Mouse (Mus musculus): ENCODE data around the gene Slc35g3.
"Not testable (repeated sequence)": the region's sequence is repeated elsewhere in the genome, so short reads cannot be mapped to it uniquely, and the experiment has no call there.

Slc35g3 gene

DNA sequence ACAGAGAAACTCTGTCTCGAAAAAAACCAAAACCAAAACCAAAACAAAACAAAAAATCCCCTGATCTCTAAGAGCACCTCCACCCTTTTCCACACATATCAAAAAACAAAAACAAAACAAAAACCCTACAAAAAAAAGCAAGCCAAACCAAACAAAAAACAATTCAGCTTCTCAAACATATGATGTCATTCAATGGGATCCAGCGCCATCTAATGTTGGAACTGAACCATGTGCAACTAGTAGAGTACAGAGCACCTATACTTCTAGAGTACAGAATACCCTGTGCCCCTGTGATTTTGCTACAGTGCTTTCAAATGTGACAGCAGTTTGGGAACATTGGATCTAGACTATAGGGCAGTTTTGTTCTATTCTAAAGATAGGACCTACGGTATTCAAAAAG, 7.1 kb downstream of the Slc35g3 start:
- DNase-seq (ENCODE audit: low read depth), result peak; percentile 85

DNA sequence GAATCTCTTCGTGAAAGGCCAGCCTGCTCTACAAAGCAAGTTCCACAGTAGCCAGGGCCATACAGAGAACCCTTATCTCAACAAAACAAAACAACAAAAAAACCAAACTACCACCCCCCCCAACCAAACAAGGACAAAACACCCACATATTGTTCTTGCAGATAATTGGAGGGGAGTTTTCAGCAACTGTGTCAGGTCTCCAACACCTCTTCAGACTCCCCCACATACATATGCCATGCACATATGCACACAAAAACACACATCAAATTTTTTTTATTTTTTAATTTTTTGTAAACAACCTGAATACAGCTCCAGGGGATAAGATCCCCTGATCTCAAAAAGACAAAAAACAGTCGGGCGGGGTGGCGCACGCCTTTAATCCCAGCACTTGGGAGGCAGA, 7.5 kb downstream of the Slc35g3 start:
- DNase-seq (ENCODE audit: low read depth), result no peak

GRCm38 (mm10) chr11:69752686-69753085, 9.1 kb downstream of the Slc35g3 start:
- no peak for DNase-seq (ENCODE audit: low read depth)

DNA sequence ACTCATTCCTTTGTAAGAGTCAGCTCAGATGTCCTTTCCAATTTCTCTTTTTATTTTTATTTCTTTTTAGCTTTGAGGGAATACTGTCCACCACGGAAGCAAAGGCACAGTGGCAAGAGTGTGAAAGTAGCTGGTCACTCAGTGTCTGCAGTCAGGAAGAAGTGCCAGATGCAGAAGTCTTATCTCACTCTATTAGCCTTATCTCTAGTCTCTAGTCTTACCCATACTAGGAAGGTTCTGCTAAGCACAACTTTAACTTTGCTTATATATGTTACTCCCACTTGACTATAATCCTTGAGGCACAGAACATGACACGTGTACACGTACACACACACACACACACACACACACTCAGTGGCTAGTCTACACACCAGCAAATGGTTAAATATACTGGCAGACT, 10.1 kb downstream of the Slc35g3 start:
- DNase-seq (ENCODE audit: low read depth), result no peak

DNA sequence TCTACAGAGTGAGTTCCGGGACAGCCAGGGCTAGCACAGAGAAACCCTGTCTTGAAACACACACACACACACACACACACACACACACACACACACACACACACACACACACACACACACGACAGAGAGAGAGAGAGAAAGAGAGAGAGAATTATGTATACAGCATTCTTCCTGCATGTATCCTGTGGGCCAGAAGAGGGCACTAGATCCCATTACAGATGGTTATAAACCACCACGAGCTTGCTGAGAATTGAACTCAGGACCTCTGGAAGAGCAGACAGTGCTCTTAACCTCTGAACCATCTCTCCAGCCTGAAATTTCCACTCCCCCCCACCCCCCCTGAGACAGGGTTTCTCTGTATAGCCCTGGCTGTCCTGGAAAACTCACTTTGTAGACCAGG, 30.4 kb downstream of the Slc35g3 start:
- not testable (repeated sequence) for DNase-seq (ENCODE audit: low read depth)

GRCm38 (mm10) chr11:69729063-69729462, 32.7 kb downstream of the Slc35g3 start:
- DNase-seq (ENCODE audit: low read depth), result peak; percentile 86

DNA sequence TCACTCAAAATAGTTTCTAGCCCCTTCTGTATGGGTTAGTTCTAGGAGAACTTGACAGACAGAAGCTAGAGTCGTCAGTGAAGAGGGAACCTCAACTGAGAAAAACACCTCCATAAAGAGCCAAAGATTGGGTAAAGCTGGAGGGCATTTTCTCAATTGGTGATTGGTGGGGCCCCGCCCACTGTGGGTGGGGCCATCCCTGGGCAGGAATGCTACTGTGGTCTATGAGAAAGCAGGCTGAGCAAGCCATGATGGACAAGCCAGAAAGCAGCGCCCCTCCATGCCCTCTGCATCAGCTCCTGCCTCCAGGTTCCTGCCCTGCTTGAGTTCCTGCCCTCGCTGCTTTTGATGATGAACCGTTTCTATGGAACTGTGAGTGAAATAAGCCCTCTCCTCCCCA, 35.8 kb downstream of the Slc35g3 start:
- DNase-seq (ENCODE audit: low read depth), result no peak

DNA sequence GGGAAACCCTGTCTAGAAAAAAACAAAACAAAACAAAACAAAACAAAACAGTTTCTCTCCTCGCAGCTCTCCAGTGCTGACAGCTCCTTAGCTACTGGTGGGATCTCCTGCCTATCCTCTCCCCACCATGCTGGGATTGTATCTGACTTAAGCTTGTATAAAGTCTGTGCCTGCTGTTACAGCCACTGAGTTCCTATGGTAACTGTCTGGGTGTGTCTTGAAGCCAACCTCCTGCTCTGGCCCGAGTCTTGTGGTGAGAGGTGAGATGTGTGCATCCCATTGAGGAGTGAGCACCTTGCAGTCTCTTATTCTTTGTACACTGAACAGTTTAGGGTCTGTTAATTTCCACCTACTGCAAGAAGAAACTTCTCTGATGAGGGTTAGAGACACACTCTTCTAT, 38.7 kb downstream of the Slc35g3 start:
- no peak for DNase-seq (ENCODE audit: low read depth)

DNA sequence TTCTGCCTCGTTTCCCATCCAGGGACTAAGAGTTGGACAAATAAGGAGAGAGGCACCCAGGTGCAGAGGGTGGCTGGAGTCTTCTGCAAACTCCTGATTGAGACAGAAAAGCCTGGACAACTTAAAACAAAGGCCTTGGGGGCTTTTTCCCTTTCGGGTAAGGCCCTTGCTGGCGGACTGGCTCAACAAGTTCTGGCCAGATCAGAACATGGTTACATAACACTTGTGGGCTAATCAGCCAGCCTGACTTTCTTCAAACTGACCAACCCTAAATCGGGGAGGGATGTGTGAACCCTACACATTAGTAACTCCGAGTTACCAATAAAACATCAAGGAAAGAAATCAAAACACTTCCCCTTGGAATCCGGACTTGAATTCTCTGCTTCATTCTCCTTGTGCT, 40.9 kb downstream of the Slc35g3 start:
- no peak for DNase-seq (ENCODE audit: low read depth)

GRCm38 (mm10) chr11:69719423-69719822, 42.3 kb downstream of the Slc35g3 start:
- no peak for DNase-seq (ENCODE audit: low read depth)

- DNase-seq (ENCODE audit: low read depth), result no peak
Observed at GRCm38 (mm10) chr11:69718661-69719060, 43.1 kb downstream of the Slc35g3 start.

DNA sequence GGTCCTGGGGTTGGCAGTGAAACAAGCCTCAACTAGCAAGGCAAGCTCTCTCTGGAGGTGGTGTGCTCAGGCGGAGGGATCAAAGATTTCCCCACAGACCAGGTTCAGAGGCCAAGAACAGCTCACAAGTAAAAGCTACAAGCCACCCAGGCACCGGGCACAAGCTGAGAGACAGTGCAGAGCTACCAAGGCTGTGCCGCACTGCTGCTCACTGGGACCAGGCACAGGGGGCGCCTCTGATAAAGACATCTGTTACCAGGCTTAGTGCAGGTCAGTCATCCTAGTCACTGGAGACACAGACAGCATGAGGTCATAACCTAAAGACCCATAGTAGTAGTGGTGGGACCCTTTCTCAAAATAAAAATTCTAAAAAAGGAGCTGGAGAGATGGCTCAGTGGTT, 44.8 kb downstream of the Slc35g3 start:
- DNase-seq (ENCODE audit: low read depth), result no peak

GRCm38 (mm10) chr11:69715929-69716328, 45.8 kb downstream of the Slc35g3 start:
- DNase-seq (ENCODE audit: low read depth), result no peak

DNA sequence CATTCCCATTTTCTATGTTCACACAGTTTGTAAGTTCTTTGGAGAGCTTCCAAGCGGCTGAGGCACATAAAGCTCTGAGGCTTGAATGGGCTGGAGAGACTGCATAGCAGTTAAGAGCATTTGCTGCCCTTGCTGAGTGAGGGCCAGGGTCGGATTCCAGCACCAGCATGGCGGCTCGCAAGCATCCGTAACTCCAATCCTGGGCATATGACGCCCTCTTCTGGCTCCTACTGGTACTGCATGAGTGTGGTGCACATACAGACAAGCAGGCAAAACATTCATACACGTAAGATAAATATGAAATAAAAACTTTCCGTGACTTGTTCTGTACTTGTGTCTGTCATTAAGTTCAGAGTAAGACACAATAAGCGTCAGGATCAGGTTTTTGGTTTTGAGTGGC, 46.3 kb downstream of the Slc35g3 start:
- DNase-seq (ENCODE audit: low read depth), result peak; percentile 39

- DNase-seq (ENCODE audit: low read depth), result no peak
Observed at GRCm38 (mm10) chr11:69714636-69715329, 47.0 kb downstream of the Slc35g3 start.

DNA sequence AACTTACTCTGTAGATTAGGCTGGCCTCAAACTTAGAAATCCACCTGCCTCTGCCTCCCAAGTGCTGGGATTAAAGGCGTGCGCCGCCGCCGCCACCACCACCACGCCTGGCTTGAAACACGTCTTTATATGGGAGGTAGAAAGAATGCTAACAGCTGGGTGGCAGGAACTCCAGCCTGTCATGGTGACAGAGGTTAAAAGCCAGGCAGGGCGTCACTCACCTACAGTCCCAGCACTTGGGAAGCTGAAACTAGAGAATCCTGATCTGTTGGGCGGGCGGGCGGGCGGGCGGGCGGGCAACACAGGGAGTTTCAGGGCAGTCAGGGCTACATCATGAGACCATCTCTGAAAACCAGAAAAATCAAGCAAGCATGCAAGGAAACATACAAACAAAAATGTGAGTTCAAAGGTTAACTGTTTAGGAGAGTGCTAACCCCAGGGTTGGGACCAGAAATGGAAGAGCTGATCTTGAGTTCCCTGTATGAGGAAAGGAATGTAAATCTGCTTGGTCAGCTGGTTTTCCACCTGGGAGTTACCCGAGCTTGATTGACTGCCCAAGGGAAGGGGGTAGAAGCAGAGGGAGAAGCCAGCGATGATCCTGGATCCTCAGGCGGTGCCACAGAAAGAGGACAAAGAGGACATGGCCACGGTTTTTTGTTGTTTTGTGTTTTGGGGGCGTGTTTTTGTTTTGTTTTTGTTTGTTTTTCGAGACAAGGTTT, 48.7 kb downstream of the Slc35g3 start:
- no peak for DNase-seq (ENCODE audit: low read depth)

GRCm38 (mm10) chr11:69711082-69711481, 50.7 kb downstream of the Slc35g3 start:
- DNase-seq (ENCODE audit: low read depth), result no peak

DNA sequence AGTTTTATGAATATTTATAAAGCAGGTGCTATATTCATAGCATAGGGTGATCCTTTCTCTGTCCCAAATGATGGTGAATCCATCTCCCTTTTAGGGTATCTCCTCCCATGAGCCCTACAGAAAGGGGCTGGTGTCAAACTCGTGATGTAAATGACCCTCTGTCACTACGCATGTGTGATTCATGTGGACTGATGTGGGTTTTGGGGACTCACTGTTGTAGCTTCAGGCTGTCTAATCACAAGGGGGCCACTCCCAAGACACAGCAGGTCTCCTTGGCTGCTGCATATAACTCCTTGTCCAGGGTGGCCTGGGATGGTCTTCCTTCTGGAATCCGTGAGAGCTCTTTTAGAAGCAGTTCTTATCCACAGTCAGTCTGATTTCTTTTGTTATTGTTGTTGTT, 51.3 kb downstream of the Slc35g3 start:
- DNase-seq (ENCODE audit: low read depth), result no peak

All from naive thymus-derived CD4-positive, alpha-beta T cell, adult 2 months (primary cell).